Mouse (Mus musculus): ENCODE measurements around the gene 1700109H08Rik. TPM values are rescaled to one million over a fixed set of nuclear protein-coding genes. Genes with fewer than 3 reads are reported as not detected.
A peak's percentile ranks its signal among the peaks of the same experiment; 100 is the strongest.
"Not testable (repeated sequence)": the region's sequence is repeated elsewhere in the genome, so short reads cannot be mapped to it uniquely, and the experiment has no call there.

1700109H08Rik gene
- polyA plus RNA-seq (2016; fragmentation: Nextera tagmentation; extraction: Ambion mirVana), result 3.2 and 4.6 TPM in 2 replicates

DNA sequence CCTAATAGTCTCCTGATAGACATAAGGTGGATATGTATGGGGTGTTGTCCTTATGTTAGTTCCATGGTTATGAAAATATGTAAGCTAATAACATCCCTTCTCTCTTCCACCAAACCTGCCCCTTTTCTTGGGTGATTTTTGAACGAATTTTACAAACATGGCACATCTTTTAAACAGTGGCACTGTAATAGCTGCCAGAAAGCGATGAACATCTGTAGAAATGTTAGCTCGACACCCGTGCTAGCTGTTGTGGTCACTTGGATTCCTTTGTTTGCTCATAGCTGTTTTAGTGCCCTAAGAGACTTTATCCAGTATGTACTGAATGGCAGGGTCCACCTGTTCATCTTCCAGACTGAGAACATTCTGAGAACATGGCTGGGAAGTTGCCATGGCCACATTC lies at the start of gene 1700109H08Rik:
Gene 1700109H08Rik, plus strand, starts transcription at position 301 of the 400 bp plus-strand sequence.
- Histone ChIP-seq H3K4me2 (replicated peaks) (no peak within 1 kb of the TSS), H3K9ac (no peak within 1 kb of the TSS), H3K27me3 (no peaks in the 10 kb centered on the region), H3K27ac (no peak within 1 kb of the TSS), H3K36me3 (peaks cover 91% of the 10 kb centered on the region), H3K4me3 (no peak within 1 kb of the TSS), H3K4me1 (no peaks in the 10 kb centered on the region), H3K9me3 (replicated peaks) (peaks cover 6% of the 10 kb centered on the region; the same call in 1 of the 2 replicates)
- 94% methylated on average over 4 of the region's 4 CpGs for WGBS
- ATAC-seq (ENCODE audit: low FRiP score), result no peak

DNA sequence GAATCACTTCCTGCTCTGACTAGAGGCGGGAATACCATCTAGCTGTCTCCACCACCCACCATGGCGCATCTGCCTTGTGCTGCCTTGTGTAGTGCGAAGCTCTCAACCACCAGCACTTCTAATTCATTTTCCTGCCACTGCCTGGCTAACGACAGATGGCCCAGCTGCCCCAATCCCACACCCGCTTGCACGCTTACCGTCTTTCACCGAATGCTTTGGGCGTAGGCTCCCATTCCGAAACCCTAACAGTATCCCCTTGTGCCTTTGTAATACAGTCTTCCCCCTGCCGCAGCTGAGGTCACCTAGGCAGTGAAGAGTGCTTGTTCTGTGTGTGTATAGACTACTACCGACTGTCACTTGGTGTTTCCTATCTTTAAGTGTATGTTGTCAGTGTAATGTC lies 49.6 kb upstream of the 1700109H08Rik start:
- no peak overlapping the region for H3K9ac ChIP-seq
- no peak overlapping the region for H3K4me3 ChIP-seq
- H3K9me3 ChIP-seq (replicated peaks), result no peaks in the 10 kb centered on the region
- no peaks in the 10 kb centered on the region for H3K4me1 ChIP-seq
- no peaks in the 10 kb centered on the region for H3K36me3 ChIP-seq
- ATAC-seq (ENCODE audit: low FRiP score), result no peak
- no peaks in the 10 kb centered on the region for H3K27me3 ChIP-seq
- WGBS, result 78% methylated on average over 12 of the region's 12 CpGs
- H3K4me2 ChIP-seq (replicated peaks), result no peak overlapping the region
- H3K27ac ChIP-seq, result no peak overlapping the region

- H3K9me3 ChIP-seq (replicated peaks), result no peaks in the 10 kb centered on the region
Observed at GRCm38 (mm10) chr5:3522826-3523225, 48.5 kb upstream of the 1700109H08Rik start.

GRCm38 (mm10) chr5:3527041-3527691 lies 44.2 kb upstream of the 1700109H08Rik start:
- 40% methylated on average over 5 of the region's 5 CpGs for WGBS
- Histone ChIP-seq H3K27ac (0 out of 2 replicates have a peak overlapping the region, but pooled peaks have one; percentile 23), H3K9me3 (replicated peaks) (no peaks in the 10 kb centered on the region), H3K4me2 (replicated peaks) (no peak overlapping the region), H3K4me3 (no peak overlapping the region), H3K4me1 (peaks cover 7% of the 10 kb centered on the region), H3K27me3 (no peaks in the 10 kb centered on the region), H3K9ac (no peak overlapping the region), H3K36me3 (no peaks in the 10 kb centered on the region)
- peak; percentile 79 for ATAC-seq (ENCODE audit: low FRiP score)

More at GRCm38 (mm10) chr5:3522826-3523225, 48.5 kb upstream of the 1700109H08Rik start:
- H3K27me3 ChIP-seq, result no peaks in the 10 kb centered on the region
- H3K4me3 ChIP-seq, result no peak overlapping the region
- peaks cover 7% of the 10 kb centered on the region for H3K4me1 ChIP-seq
- 94% methylated on average over 10 of the region's 10 CpGs for WGBS
- no peak overlapping the region for H3K27ac ChIP-seq
- H3K9ac ChIP-seq, result no peak overlapping the region
- H3K36me3 ChIP-seq, result no peaks in the 10 kb centered on the region
- H3K4me2 ChIP-seq (replicated peaks), result no peak overlapping the region
- no peak for ATAC-seq (ENCODE audit: low FRiP score)

GRCm38 (mm10) chr5:3529585-3530189 lies 41.7 kb upstream of the 1700109H08Rik start:
- Histone ChIP-seq H3K36me3 (no peaks in the 10 kb centered on the region), H3K27ac (no peak overlapping the region), H3K4me3 (no peak overlapping the region), H3K9me3 (replicated peaks) (no peaks in the 10 kb centered on the region), H3K27me3 (no peaks in the 10 kb centered on the region), H3K4me2 (replicated peaks) (no peak overlapping the region), H3K9ac (no peak overlapping the region), H3K4me1 (peaks cover 7% of the 10 kb centered on the region)
- no peak; the same call in 1 of the 2 replicates for ATAC-seq (ENCODE audit: low FRiP score)
- 75% methylated on average over 10 of the region's 10 CpGs for WGBS

DNA sequence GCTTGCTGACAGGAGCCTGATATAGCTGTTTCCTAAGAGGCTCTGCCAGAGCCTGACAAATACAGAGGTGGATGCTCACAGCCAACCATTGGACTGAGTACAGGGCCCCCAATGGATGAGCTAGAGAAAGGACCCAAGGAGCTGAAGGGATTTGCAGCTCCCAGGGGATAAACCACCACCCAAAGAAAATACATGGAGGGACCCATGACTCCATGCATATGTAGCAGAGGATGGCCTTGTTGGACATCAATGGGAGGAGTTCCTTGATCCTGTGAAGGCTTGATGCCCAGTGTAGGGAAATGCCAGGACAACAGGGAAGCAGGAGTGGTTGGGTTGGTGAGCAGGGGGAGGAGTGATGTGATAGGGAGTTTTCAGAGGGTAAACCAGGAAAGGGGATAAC lies 39.3 kb upstream of the 1700109H08Rik start:
- not testable (repeated sequence) for H3K9me3 ChIP-seq (replicated peaks); H3K27me3 ChIP-seq; H3K36me3 ChIP-seq; H3K27ac ChIP-seq; H3K4me3 ChIP-seq; H3K4me2 ChIP-seq (replicated peaks); H3K9ac ChIP-seq; H3K4me1 ChIP-seq; ATAC-seq (ENCODE audit: low FRiP score)

- WGBS, result 71% methylated on average over 3 of the region's 3 CpGs
- Histone ChIP-seq H3K27ac (no peak overlapping the region), H3K9me3 (replicated peaks) (no peaks in the 10 kb centered on the region), H3K9ac (no peak overlapping the region), H3K4me2 (replicated peaks) (no peak overlapping the region), H3K4me3 (no peak overlapping the region), H3K27me3 (no peaks in the 10 kb centered on the region), H3K4me1 (no peaks in the 10 kb centered on the region), H3K36me3 (no peaks in the 10 kb centered on the region)
- no peak for ATAC-seq (ENCODE audit: low FRiP score)
Observed at GRCm38 (mm10) chr5:3536592-3537212, 34.7 kb upstream of the 1700109H08Rik start.

DNA sequence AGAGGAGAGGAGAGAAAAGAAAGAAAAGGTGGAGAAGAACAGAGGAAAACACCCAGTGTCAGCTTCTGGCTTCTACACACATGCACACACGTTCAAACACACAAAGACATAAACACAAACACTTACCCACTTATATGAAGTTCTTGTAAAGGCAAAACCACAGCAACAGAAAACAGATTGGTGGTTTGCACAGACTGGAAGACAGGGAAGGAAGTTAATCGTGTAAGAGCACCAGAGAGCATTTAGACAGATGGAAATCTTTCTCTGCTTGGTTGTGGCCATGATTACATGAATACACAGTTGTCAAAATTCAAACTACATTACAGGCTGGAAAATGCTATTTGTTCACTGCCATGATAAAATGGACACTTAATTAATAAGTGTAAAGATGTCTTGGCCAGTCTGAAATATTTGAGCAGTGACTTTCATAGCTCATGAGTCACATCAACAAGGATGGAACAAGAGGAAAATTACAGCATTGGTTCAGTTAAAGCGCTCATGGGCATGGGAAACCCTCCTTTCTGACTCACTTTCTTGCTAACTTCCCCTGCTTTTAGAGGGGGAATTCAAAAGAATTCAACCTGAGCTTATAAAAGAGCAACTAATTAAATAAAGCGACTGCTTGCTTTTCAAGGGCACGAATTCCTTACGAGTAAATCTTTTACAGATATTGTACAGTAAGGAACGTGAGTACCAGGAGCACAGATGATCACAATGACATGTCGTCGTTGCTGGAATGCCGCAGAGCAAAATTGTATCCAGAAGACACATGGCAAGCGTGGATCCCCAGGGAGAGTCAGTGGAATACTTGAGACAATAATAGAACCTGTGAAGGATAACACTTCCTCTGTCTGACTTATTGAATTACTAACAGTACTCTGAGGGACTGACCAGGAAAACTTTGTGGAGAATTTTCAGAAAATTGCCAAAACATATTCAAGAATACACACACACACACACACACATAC lies 32.6 kb upstream of the 1700109H08Rik start:
- ATAC-seq (ENCODE audit: low FRiP score), result no peak
- Histone ChIP-seq H3K4me1 (peaks cover 2% of the 10 kb centered on the region; the same call in 1 of the 2 replicates), H3K9me3 (replicated peaks) (no peaks in the 10 kb centered on the region), H3K36me3 (no peaks in the 10 kb centered on the region), H3K4me3 (no peak overlapping the region), H3K4me2 (replicated peaks) (no peak overlapping the region), H3K9ac (no peak overlapping the region), H3K27ac (no peak overlapping the region), H3K27me3 (no peaks in the 10 kb centered on the region)
- WGBS, result 66% methylated on average over 11 of the region's 11 CpGs

- H3K4me2 ChIP-seq (replicated peaks), result no peak overlapping the region
- ATAC-seq (ENCODE audit: low FRiP score), result no peak
- no peak overlapping the region for H3K9ac ChIP-seq
- H3K4me1 ChIP-seq, result peaks cover 22% of the 10 kb centered on the region
- H3K9me3 ChIP-seq (replicated peaks), result no peaks in the 10 kb centered on the region
- H3K27me3 ChIP-seq, result no peaks in the 10 kb centered on the region
- H3K27ac ChIP-seq, result no peak overlapping the region
- 78% methylated on average over 6 of the region's 6 CpGs for WGBS
- no peak overlapping the region for H3K4me3 ChIP-seq
- H3K36me3 ChIP-seq, result no peaks in the 10 kb centered on the region
Observed at GRCm38 (mm10) chr5:3541871-3542270, 29.5 kb upstream of the 1700109H08Rik start.

- Histone ChIP-seq H3K4me1 (peaks cover 22% of the 10 kb centered on the region), H3K9me3 (replicated peaks) (no peaks in the 10 kb centered on the region), H3K4me2 (replicated peaks) (peak within 1 kb of the TSS; percentile 77), H3K27me3 (no peaks in the 10 kb centered on the region), H3K4me3 (peak within 1 kb of the TSS; percentile 91), H3K9ac (peak within 1 kb of the TSS; percentile 94), H3K27ac (peak within 1 kb of the TSS; percentile 89), H3K36me3 (no peaks in the 10 kb centered on the region)
- ATAC-seq (ENCODE audit: low FRiP score), result peak; percentile 97
- WGBS, result under 1% methylated on average over 80 of the region's 80 CpGs
Observed at GRCm38 (mm10) chr5:3543629-3544479, 27.5 kb upstream of the 1700109H08Rik start, which contains the start of gene Fam133b. TSS of gene Fam133b (plus strand) at chr5:3543833.

DNA sequence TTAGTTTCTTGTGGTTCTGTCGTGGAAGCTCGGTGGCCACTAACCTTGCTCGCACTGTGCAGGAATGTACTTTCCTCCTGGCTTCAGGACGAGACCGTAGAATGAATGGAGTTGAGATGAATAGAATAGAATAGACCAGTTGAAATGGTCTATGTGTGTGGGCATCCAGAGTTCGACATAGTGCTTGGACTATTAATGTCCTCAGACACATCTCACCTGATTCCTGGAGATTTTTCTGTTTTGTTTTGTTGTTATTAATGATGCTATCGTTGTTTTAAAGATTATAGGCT lies 26.9 kb upstream of the 1700109H08Rik start:
- H3K9ac ChIP-seq, result peak overlapping the region; percentile 94
- peak overlapping the region; percentile 91 for H3K4me3 ChIP-seq
- no peaks in the 10 kb centered on the region for H3K27me3 ChIP-seq
- H3K27ac ChIP-seq, result no peak overlapping the region
- no peaks in the 10 kb centered on the region for H3K36me3 ChIP-seq
- H3K9me3 ChIP-seq (replicated peaks), result no peaks in the 10 kb centered on the region
- WGBS, result 10% methylated on average over 7 of the region's 7 CpGs
- peak overlapping the region; percentile 77 for H3K4me2 ChIP-seq (replicated peaks)
- ATAC-seq (ENCODE audit: low FRiP score), result peak; percentile 12; the same call in 1 of the 2 replicates
- H3K4me1 ChIP-seq, result peaks cover 22% of the 10 kb centered on the region

Data from hindbrain, embryonic 12.5 days (tissue).